Mouse (Mus musculus) embryonic facial prominence, embryonic 11.5 days (tissue): ENCODE data around the gene Smim17. TPM values are rescaled to one million over a fixed set of nuclear protein-coding genes. Genes with fewer than 3 reads are reported as not detected.

Experiments
- ATAC-seq: fragments of 200-750 bp; cut with Nextera tagmentation; replicated peaks from 2 replicates; pipeline ENCODE4 v1.8.0; 2017; ENCODE audit warnings: low read depth; ENCODE audit not compliant: insufficient number of reproducible peaks, low FRiP score, low TSS enrichment
- DNase-seq: peaks from one replicate; pipeline ENCODE4 v3.0.0-alpha.2; 2015; ENCODE audit warnings: low spot score
- H3K27ac ChIP-seq: fragments of 300-500 bp; sonication (generic); replicated peaks from 2 replicates; pipeline ENCODE4 v1.5.1; 2014; ENCODE audit warnings: mild to moderate bottlenecking, low read depth, low read length, control low read depth
- H3K27me3 ChIP-seq: fragments of 300-500 bp; sonication (generic); 2 replicates; pipeline ENCODE4 v1.6.1; 2014; ENCODE audit warnings: mild to moderate bottlenecking, low read length, moderate library complexity, mixed read lengths; ENCODE audit not compliant: control insufficient read depth, insufficient read depth
- H3K36me3 ChIP-seq: fragments of 300-500 bp; sonication (generic); replicated peaks from 2 replicates; pipeline ENCODE4 v1.6.1; 2014; ENCODE audit warnings: low read depth, mild to moderate bottlenecking, low read length, moderate library complexity, mixed read lengths; ENCODE audit not compliant: control insufficient read depth, insufficient read depth
- H3K4me1 ChIP-seq: fragments of 300-500 bp; sonication (generic); 2 replicates; pipeline ENCODE4 v1.6.1; 2014; ENCODE audit warnings: low read length, mixed read lengths; ENCODE audit not compliant: control insufficient read depth, insufficient read depth
- H3K4me2 ChIP-seq: fragments of 300-500 bp; sonication (generic); 2 replicates; pipeline ENCODE4 v1.6.1; 2014; ENCODE audit warnings: low read depth, mild to moderate bottlenecking, control low read depth, low read length, moderate library complexity
- H3K4me3 ChIP-seq: fragments of 300-500 bp; sonication (generic); 2 replicates; pipeline ENCODE4 v1.5.1; 2014; ENCODE audit warnings: low read depth, low read length, control low read depth
- H3K9ac ChIP-seq: fragments of 300-500 bp; sonication (generic); replicated peaks from 2 replicates; pipeline ENCODE4 v1.6.1; 2014; ENCODE audit warnings: mild to moderate bottlenecking, control low read depth, low read length
- H3K9me3 ChIP-seq: fragments of 300-500 bp; sonication (generic); replicated peaks from 2 replicates; pipeline ENCODE4 v1.6.1; 2016; ENCODE audit warnings: mild to moderate bottlenecking, low read length, inconsistent platforms, mixed read lengths; ENCODE audit not compliant: control insufficient read depth
- WGBS: fragments of 180-500 bp; shearing (Covaris S2); extraction: QIAGEN DNeasy Blood & Tissue Kit; methylation state at CpG from one replicate; pipeline ENCODE4 v1.1.7; 2014; 5-methylcytosine and 5-hydroxymethylcytosine counted together
- polyA plus RNA-seq: library from polyadenylated mRNA; unstranded; fragments of >200 nt; fragmentation: Nextera tagmentation; extraction: Ambion mirVana; gene quantifications from 2 replicates; pipeline ENCODE4 v1.2.1, GENCODE M21; 2014

The Smim17 gene
- polyA plus RNA-seq, 1 experiment from 2014 or later = not detected

GRCm38 (mm10) chr7:6429381-6429780 lies 30.9 kb downstream of the Smim17 start:
- Histone ChIP-seq H3K36me3 (no peaks in the 10 kb centered on the region), H3K4me1 (no peaks in the 10 kb centered on the region), H3K9ac (no peak overlapping the region), H3K27me3 (no peaks in the 10 kb centered on the region), H3K4me3 (no peak overlapping the region), H3K27ac (no peak overlapping the region), H3K9me3 (no peaks in the 10 kb centered on the region), H3K4me2 (no peak overlapping the region)
- no peak for DNase-seq
- ATAC-seq = no peak
- 88% methylated on average over 3 of the region's 3 CpGs for WGBS

- ATAC-seq (no peak), DNase-seq (peak; percentile 20)
- Histone ChIP-seq H3K4me3 (no peak overlapping the region), H3K36me3 (no peaks in the 10 kb centered on the region), H3K9me3 (no peaks in the 10 kb centered on the region), H3K9ac (no peak overlapping the region), H3K4me1 (no peaks in the 10 kb centered on the region), H3K27ac (no peak overlapping the region), H3K4me2 (no peak overlapping the region), H3K27me3 (no peaks in the 10 kb centered on the region)
- 49% methylated on average over 2 of the region's 2 CpGs for WGBS
These were observed 31.8 kb downstream of the Smim17 start for GRCm38 (mm10) chr7:6430342-6430741.

DNA sequence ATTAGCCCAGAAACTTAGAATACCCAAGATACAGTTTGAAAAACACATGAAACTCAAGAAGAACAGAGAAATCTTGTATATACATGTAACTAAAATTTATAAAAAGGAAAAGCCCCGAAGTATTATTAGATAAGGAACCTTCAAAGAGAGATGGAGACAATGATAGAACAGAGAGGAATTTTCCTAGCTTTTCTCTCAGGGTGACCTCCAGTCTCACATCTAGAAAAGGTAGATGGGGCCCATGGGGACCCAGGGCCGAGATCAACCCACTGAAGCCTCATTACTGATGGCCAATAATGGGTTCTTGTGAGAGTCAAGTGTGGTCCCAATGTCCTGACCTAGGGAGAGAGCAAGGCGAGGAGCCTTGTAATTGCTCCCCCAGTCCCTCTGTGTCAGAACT lies 39.9 kb downstream of the Smim17 start, which contains the start of gene Olfr1344:
Gene Olfr1344, plus strand, starts transcription at position 301 of the 400 bp plus-strand sequence.
- Histone ChIP-seq H3K9ac (no peak within 1 kb of the TSS), H3K4me3 (no peak within 1 kb of the TSS), H3K4me2 (no peak within 1 kb of the TSS), H3K36me3 (no peaks in the 10 kb centered on the region), H3K27ac (no peak within 1 kb of the TSS), H3K4me1 (no peaks in the 10 kb centered on the region), H3K27me3 (no peaks in the 10 kb centered on the region), H3K9me3 (no peaks in the 10 kb centered on the region; the same call in 1 of the 2 replicates)
- DNase-seq (no peak), ATAC-seq (no peak)
- WGBS = 81% methylated on average over 3 of the region's 3 CpGs

GRCm38 (mm10) chr7:6441173-6441572 lies 42.7 kb downstream of the Smim17 start:
- H3K4me1 ChIP-seq = no peaks in the 10 kb centered on the region
- H3K9ac ChIP-seq = no peak overlapping the region
- no peak overlapping the region for H3K4me2 ChIP-seq
- H3K27me3 ChIP-seq = no peaks in the 10 kb centered on the region
- 75% methylated on average over 2 of the region's 2 CpGs for WGBS
- no peak overlapping the region for H3K27ac ChIP-seq
- DNase-seq (no peak), ATAC-seq (no peak)
- no peak overlapping the region for H3K4me3 ChIP-seq
- H3K9me3 ChIP-seq = no peaks in the 10 kb centered on the region; the same call in 1 of the 2 replicates
- no peaks in the 10 kb centered on the region for H3K36me3 ChIP-seq

DNA sequence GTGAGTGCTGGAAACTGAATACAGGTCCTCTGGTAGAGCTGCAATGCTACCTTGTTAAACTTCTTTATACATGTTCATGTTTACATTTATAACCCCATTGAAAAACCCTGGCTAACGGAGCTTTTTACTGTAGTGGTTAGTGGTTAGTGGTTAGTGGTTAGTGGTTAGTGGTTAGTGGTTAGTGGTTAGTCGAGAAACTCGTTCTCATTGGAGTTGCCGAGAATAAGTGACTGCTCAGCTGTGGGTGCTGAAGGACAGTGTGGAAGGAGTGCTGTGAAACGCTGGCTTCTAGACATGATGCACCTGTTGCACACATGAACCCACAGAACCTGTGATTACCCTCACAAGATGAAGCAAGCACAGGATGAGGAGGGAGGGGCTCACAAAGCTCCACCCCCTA lies 49.3 kb downstream of the Smim17 start:
- no peak for ATAC-seq
- H3K36me3 ChIP-seq = no peaks in the 10 kb centered on the region
- no peaks in the 10 kb centered on the region for H3K9me3 ChIP-seq
- no peak overlapping the region for H3K9ac ChIP-seq
- no peak overlapping the region for H3K4me3 ChIP-seq
- H3K27ac ChIP-seq = no peak overlapping the region
- 88% methylated on average over 5 of the region's 5 CpGs for whole genome bisulfite sequencing
- H3K4me2 ChIP-seq = no peak overlapping the region
- H3K4me1 ChIP-seq = no peaks in the 10 kb centered on the region
- H3K27me3 ChIP-seq = no peaks in the 10 kb centered on the region
- no peak for DNase-seq

DNA sequence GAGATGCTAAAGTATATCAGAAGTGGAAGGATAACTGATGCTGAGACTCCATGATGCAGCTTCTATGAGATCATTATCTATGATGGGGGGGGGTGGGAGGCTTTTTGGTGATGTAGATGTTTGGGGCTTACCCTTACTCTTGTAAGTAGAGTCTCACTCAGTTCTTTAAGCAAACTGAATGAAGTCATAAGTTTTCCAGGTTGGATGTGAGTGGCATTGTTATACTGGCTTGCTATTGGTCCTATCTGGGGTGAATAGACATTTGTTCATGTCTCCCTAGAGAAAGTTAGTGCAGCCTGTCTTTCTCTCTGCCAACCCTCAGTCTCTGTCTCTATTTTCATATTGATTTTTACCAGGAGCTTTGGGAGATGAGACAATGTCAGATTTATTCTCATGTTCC lies 57.4 kb downstream of the Smim17 start, which contains the start of gene Olfr1336:
Gene Olfr1336, plus strand, starts transcription at position 301 of the 400 bp plus-strand sequence.
- Histone ChIP-seq H3K4me1 (no peaks in the 10 kb centered on the region), H3K9me3 (no peaks in the 10 kb centered on the region), H3K9ac (no peak within 1 kb of the TSS), H3K4me2 (no peak within 1 kb of the TSS), H3K27me3 (no peaks in the 10 kb centered on the region), H3K27ac (no peak within 1 kb of the TSS), H3K36me3 (no peaks in the 10 kb centered on the region), H3K4me3 (no peak within 1 kb of the TSS)
- no peak for DNase-seq
- ATAC-seq = no peak

GRCm38 (mm10) chr7:6456399-6456798 lies 57.9 kb downstream of the Smim17 start:
- H3K4me3 ChIP-seq = no peak overlapping the region
- ATAC-seq (no peak), DNase-seq (peak; percentile 43)
- no peak overlapping the region for H3K4me2 ChIP-seq
- no peaks in the 10 kb centered on the region for H3K9me3 ChIP-seq
- H3K4me1 ChIP-seq = no peaks in the 10 kb centered on the region
- H3K27ac ChIP-seq = no peak overlapping the region
- 51% methylated on average over 3 of the region's 3 CpGs for WGBS
- no peaks in the 10 kb centered on the region for H3K36me3 ChIP-seq
- H3K27me3 ChIP-seq = no peaks in the 10 kb centered on the region
- H3K9ac ChIP-seq = no peak overlapping the region

GRCm38 (mm10) chr7:6466951-6467350 lies 68.4 kb downstream of the Smim17 start, which contains the start of gene Olfr1346:
Olfr1346 (plus strand) TSS chr7:6467101.
- DNase-seq (no peak), ATAC-seq (no peak)
- Histone ChIP-seq H3K4me3 (no peak within 1 kb of the TSS), H3K4me2 (no peak within 1 kb of the TSS), H3K9ac (no peak within 1 kb of the TSS), H3K9me3 (no peaks in the 10 kb centered on the region), H3K27me3 (no peaks in the 10 kb centered on the region), H3K4me1 (no peaks in the 10 kb centered on the region), H3K36me3 (no peaks in the 10 kb centered on the region), H3K27ac (no peak within 1 kb of the TSS)
